Mouse (Mus musculus) hindbrain, postnatal 0 days (tissue): ENCODE results near the gene Kank4. TPM values are rescaled to one million over a fixed set of nuclear protein-coding genes. Genes with fewer than 3 reads are reported as not detected.
"Not testable (repeated sequence)": the region's sequence is repeated elsewhere in the genome, so short reads cannot be mapped to it uniquely, and the experiment has no call there.

Source experiments
- ATAC-seq: fragments of 200-750 bp; cut with Nextera tagmentation; 2 replicates; pipeline ENCODE4 v1.8.0; 2017; ENCODE audit warnings: mild to moderate bottlenecking, moderate TSS enrichment, moderate library complexity
- DNase-seq: peaks from one replicate; pipeline ENCODE4 v3.0.0-alpha.2; 2015; ENCODE audit warnings: low spot score
- H3K27ac ChIP-seq: fragments of 300-500 bp; sonication (generic); 2 replicates; pipeline ENCODE4 v1.5.1; 2014; ENCODE audit warnings: mild to moderate bottlenecking
- H3K27me3 ChIP-seq: fragments of 300-500 bp; sonication (generic); 2 replicates; pipeline ENCODE4 v1.6.1; 2014; ENCODE audit warnings: low read length, mixed read lengths; ENCODE audit not compliant: insufficient read depth
- H3K36me3 ChIP-seq: fragments of 300-500 bp; sonication (generic); 2 replicates; pipeline ENCODE4 v1.6.1; 2014; ENCODE audit warnings: low read length, mixed read lengths; ENCODE audit not compliant: insufficient read depth
- H3K4me1 ChIP-seq: fragments of 300-500 bp; sonication (generic); 2 replicates; pipeline ENCODE4 v1.6.1; 2014; ENCODE audit warnings: antibody characterized with exemption, low read length, mixed read lengths; ENCODE audit not compliant: insufficient read depth
- H3K4me2 ChIP-seq: fragments of 300-500 bp; sonication (generic); 2 replicates; pipeline ENCODE4 v1.6.1; 2014; ENCODE audit warnings: low read depth, mild to moderate bottlenecking, low read length, moderate library complexity, mixed read lengths
- H3K4me3 ChIP-seq: fragments of 300-500 bp; sonication (generic); 2 replicates; pipeline ENCODE4 v1.5.1; 2014; ENCODE audit warnings: low read length
- H3K9ac ChIP-seq: fragments of 300-500 bp; sonication (generic); replicated peaks from 2 replicates; pipeline ENCODE4 v1.6.1; 2014; ENCODE audit warnings: mild to moderate bottlenecking, low read length, moderate library complexity, mixed read lengths
- H3K9me3 ChIP-seq: fragments of 300-500 bp; sonication (generic); 2 replicates; pipeline ENCODE4 v1.6.1; 2016; ENCODE audit warnings: low read length, mixed read lengths
- CTCF ChIP-seq: IDR thresholded peaks from 2 replicates; pipeline ENCODE4 v1.5.1; 2016; ENCODE audit warnings: antibody characterized with exemption, control low read depth, low read depth
- WGBS: fragments of 180-500 bp; shearing (Covaris S2); extraction: QIAGEN DNeasy Blood & Tissue Kit; methylation state at CpG from one replicate; pipeline ENCODE4 v1.1.7; 2014; 5-methylcytosine and 5-hydroxymethylcytosine counted together
- polyA plus RNA-seq: library from polyadenylated mRNA; unstranded; fragments of >200 nt; fragmentation: Nextera tagmentation; extraction: Ambion mirVana; gene quantifications from 2 replicates; pipeline ENCODE4 v1.2.1, GENCODE M21; 2015
- total RNA-seq: library from RNA; depleted of rRNA; stranded (reverse); fragments of >200 nt; gene quantifications from 2 replicates; pipeline ENCODE4 v1.2.3, GENCODE M21; 2014

Kank4 gene
- total and polyA plus RNA-seq, 2 experiments from 2014 or later: 0.69 to 5.9 TPM

- 0 out of 2 replicates have a peak, but pooled peaks cover 4% of the 10 kb centered on the region for H3K27me3 ChIP-seq
These were observed 88.6 kb downstream of the Kank4 start for GRCm38 (mm10) chr4:98728716-98729115.

DNA sequence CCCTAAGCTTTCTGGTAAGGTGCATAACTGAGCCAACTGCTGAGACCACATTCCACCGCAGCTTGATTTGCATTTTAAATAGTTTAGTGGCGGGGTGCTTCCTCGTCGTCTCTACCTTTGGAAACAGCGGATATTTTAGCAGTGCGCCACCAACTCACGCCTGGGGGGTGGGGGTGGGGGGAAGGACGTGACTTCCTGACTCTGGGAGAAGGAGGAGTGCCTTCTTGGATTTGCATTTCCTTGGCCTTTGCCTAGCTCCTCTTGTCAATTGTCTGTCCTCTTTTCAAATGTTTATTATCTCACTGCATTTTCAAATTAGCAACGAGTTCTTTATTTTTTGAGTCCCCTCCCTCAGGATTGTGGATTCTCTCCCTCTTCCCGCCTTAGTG is 89.4 kb downstream of the Kank4 start:
- H3K4me3 ChIP-seq: 0 out of 2 replicates have a peak overlapping the region, but pooled peaks have one; percentile 8
- DNase-seq: no peak
- H3K27ac ChIP-seq: no peak overlapping the region
- H3K36me3 ChIP-seq: no peaks in the 10 kb centered on the region
- peak overlapping the region; percentile 47 for H3K4me2 ChIP-seq
- 0 out of 2 replicates have a peak, but pooled peaks cover 4% of the 10 kb centered on the region for H3K27me3 ChIP-seq
- H3K4me1 ChIP-seq: no peaks in the 10 kb centered on the region
- 0 out of 2 replicates have a peak, but pooled peaks have one; percentile 11 for ATAC-seq
- no peaks in the 10 kb centered on the region for H3K9me3 ChIP-seq
- no peak overlapping the region for H3K9ac ChIP-seq
- no peak for TF ChIP-seq CTCF
- 3% methylated on average over 10 of the region's 10 CpGs for WGBS

More at GRCm38 (mm10) chr4:98728716-98729115, 88.6 kb downstream of the Kank4 start:
- H3K4me2 ChIP-seq: no peak overlapping the region
- H3K27ac ChIP-seq: no peak overlapping the region
- no peak overlapping the region for H3K9ac ChIP-seq
- ATAC-seq (no peak), DNase-seq (no peak)
- no peak for TF ChIP-seq CTCF
- H3K36me3 ChIP-seq: no peaks in the 10 kb centered on the region
- H3K4me1 ChIP-seq: no peaks in the 10 kb centered on the region
- H3K4me3 ChIP-seq: no peak overlapping the region
- 61% methylated on average over 7 of the region's 7 CpGs for WGBS
- H3K9me3 ChIP-seq: no peaks in the 10 kb centered on the region

GRCm38 (mm10) chr4:98727295-98727958 is 89.9 kb downstream of the Kank4 start:
- no peaks in the 10 kb centered on the region for H3K9me3 ChIP-seq
- peak overlapping the region; percentile 47 for H3K4me2 ChIP-seq
- no peak for DNase-seq
- 6% methylated on average over 21 of the region's 21 CpGs for WGBS
- H3K27ac ChIP-seq: no peak overlapping the region
- no peak for TF ChIP-seq CTCF
- 0 out of 2 replicates have a peak, but pooled peaks cover 4% of the 10 kb centered on the region for H3K27me3 ChIP-seq
- H3K36me3 ChIP-seq: no peaks in the 10 kb centered on the region
- H3K4me1 ChIP-seq: no peaks in the 10 kb centered on the region
- ATAC-seq: no peak
- H3K4me3 ChIP-seq: peak overlapping the region; percentile 21
- H3K9ac ChIP-seq: no peak overlapping the region

DNA sequence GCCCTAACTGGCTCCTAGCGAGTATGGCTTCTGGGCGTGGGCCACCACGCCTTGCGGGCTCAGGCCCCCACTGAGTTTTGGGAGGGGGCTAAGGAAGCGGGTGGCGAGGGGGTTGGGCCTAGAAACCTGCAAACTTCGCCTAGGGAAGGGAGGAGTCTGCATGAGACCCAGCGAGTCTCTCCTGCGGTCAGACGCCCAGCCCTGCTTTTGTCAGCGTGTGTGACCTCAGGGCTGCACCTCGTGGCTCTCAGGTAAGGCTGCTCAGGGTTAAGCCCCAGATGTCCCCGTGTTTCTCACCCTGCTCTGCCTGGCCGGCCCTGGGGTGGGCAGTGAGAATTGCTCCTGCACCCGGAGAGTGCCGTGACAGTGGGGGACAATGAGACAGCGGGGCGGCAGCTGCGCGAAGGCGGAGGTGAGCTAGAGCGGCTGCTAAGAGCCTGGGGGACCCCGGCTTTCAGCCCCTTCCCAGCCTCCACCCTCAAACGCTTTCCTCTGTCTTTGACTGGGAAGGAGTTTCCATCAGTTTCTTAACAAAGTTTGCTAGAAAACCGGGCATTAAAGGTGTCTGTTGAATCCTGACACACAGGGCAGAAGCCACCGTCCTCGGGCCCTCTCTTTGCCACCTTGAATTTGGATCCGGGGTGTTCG is 90.6 kb downstream of the Kank4 start, which contains the start of gene L1td1:
TSS of gene L1td1 (plus strand) at position 145 of the 648 bp plus-strand sequence.
- no peak for TF ChIP-seq CTCF
- Histone ChIP-seq H3K36me3 (no peaks in the 10 kb centered on the region), H3K27me3 (0 out of 2 replicates have a peak, but pooled peaks cover 4% of the 10 kb centered on the region), H3K9ac (no peak within 1 kb of the TSS), H3K4me1 (no peaks in the 10 kb centered on the region), H3K4me2 (peak within 1 kb of the TSS; percentile 47), H3K4me3 (peak within 1 kb of the TSS; percentile 21), H3K9me3 (no peaks in the 10 kb centered on the region), H3K27ac (no peak within 1 kb of the TSS)
- WGBS: 7% methylated on average over 28 of the region's 29 CpGs
- ATAC-seq (no peak), DNase-seq (no peak)

DNA sequence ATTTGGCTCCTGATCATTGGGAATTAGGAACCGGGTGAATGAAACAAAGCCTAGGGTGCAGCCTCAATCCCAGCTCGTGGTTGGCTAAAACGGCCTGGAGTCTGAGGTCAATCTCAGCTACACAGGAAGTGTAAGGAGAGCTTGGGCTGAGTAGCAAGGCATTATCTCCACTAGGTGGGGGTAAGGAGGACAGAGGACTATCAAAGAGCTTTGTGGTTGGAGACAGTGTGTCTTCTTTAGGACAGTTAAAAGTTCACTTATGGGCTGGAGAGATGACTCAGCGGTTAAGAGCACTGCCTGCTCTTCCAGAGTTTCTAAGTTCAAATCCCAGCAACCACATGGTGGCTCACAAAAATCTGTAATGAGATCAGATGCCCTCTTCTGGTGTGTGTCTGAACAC is 91.9 kb downstream of the Kank4 start:
- WGBS: 40% methylated on average over 4 of the region's 4 CpGs
- peak; percentile 53 for TF ChIP-seq CTCF
- Histone ChIP-seq H3K27me3 (0 out of 2 replicates have a peak, but pooled peaks cover 4% of the 10 kb centered on the region), H3K4me1 (no peaks in the 10 kb centered on the region), H3K27ac (no peak overlapping the region), H3K9me3 (no peaks in the 10 kb centered on the region), H3K4me2 (no peak overlapping the region), H3K36me3 (no peaks in the 10 kb centered on the region), H3K9ac (no peak overlapping the region), H3K4me3 (no peak overlapping the region)
- peak; percentile 29 for DNase-seq
- ATAC-seq: no peak

DNA sequence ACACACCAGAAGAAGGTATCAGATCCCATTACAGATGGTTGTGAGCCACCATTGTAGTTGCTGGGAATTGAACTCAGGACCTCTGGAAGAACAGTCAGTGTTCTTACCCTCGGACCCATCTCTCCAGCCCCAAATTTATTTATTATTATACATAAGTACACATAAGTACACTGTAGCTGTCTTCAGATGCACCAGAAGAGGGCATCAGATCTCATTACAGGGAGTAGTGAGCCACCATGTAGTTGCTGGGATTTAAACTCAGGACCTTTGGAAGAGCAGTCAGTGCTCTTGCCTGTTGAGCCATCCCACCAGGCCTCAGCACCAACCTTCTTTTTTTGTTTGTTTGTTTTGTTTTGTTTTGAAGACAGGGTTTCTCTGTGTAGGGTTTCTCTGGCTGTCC is 92.7 kb downstream of the Kank4 start:
- not testable (repeated sequence) for H3K27ac ChIP-seq, H3K36me3 ChIP-seq, DNase-seq, H3K9me3 ChIP-seq, ATAC-seq, H3K4me1 ChIP-seq, H3K4me2 ChIP-seq, H3K27me3 ChIP-seq, H3K9ac ChIP-seq, H3K4me3 ChIP-seq
- 90% methylated on average over 1 of the region's 1 CpGs for WGBS
